Mouse (Mus musculus): ENCODE data around the gene B4galt1.

Gene B4galt1

DNA sequence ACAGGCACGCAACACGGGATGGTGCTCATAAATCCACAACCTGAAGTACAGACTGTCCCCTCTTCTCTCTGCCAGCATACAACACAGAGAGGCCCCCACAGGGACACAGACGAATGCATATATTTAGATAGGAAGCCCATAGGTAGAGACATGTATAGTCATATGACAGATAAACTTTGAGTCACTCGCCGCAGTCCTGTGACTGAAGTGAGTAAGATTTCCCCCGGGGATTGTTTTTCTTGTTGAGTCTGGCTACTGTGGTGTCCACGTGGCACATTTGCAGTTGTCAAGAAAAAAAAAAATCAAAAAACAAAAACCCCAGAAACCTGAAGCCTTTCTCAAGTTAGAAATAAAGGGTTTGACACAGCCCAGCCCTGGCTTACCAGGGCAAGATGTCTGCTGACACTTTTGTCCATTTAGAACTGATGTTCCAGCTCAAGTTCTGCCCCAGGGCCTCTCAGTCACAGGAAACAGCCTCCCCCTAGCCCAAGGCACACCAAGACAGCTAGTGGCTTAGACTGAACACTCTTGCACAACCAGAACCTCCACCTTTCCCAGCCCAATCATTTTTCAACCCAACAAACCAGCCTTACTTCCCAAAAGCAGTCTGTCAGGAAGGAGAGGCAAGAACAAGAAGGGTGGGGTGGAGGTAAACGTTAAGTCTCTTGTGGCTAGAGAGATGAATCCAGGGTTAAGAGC lies 71.9 kb downstream of the B4galt1 start:
- no peak for ATAC-seq (ENCODE audit: low TSS enrichment)

DNA sequence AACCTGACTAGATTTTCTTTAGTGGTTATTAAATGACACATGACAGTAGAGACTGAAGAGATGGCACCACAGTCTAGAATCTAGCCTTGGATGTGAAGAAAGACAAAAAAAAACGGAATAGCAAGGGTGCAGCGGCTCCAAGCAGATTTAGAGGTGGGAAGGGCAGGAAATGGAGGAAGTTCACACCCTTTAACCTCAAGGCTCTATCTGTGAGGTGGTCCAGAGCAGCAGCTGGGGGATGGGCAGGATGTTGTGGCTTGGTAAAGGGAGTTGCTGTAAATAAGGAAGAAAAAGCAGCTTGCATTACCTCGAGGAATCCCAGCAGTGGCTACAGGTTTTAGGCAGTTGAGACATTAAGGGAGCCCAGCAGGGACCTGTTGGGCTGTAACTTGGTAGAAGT lies 72.7 kb downstream of the B4galt1 start:
- ATAC-seq (ENCODE audit: low TSS enrichment): no peak

DNA sequence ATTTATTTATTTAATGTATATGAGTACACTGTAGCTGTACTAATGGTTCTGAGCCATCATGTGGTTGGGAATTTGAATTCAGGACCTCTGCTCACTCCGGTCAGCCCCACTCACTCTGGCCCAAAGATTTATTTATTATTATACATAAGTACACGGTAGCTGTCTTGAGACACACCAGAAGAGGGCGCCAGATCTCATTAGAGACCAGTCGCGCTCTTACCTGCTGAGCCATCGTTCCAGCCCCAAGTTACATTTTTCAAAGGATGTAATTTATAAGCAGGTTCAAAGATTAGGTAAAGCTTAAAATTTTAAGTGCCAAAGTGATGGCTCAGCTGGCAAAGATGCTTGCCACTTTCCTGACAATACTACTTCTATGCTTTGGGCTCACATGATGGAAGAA lies 75.1 kb downstream of the B4galt1 start:
- ATAC-seq (ENCODE audit: low TSS enrichment): no peak

DNA sequence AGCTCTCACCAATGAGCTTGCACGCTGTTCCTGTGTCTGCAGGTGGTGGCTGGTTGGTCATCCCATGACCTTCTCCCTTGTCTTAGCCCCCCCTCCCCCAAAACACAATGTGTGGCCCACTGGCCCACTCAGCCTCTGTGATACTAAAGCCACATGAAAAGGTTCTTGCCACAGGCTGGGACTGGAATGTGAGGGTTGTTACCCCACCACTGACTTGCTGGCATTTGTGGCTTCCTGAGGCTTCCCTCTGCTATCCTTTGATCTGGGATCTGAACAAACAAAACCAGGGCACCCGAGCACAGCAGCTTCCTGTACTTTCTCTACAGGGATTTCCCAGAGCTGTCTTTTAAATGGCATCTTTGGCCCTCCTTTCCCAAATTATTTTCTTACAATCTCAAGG lies 76.7 kb downstream of the B4galt1 start:
- ATAC-seq (ENCODE audit: low TSS enrichment): no peak

DNA sequence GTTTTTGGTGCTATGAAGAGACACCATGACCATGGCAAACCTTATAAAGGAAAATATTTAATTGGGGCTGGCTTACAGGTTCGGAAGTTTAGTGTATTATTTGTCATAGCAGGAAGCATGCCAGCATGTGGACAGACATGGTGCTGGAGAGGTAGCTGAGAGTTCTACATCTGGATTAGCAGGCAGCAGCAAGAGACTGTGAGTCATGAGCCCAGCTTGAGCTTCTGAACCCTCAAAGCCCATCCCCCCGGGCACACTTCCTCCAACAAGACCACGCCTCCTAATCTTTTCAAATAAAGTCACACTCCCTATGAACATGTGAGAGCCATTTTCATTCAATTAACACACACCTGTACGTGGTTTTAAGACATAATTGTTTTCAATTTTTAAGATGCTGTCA lies 77.4 kb downstream of the B4galt1 start:
- ATAC-seq (ENCODE audit: low TSS enrichment): no peak

DNA sequence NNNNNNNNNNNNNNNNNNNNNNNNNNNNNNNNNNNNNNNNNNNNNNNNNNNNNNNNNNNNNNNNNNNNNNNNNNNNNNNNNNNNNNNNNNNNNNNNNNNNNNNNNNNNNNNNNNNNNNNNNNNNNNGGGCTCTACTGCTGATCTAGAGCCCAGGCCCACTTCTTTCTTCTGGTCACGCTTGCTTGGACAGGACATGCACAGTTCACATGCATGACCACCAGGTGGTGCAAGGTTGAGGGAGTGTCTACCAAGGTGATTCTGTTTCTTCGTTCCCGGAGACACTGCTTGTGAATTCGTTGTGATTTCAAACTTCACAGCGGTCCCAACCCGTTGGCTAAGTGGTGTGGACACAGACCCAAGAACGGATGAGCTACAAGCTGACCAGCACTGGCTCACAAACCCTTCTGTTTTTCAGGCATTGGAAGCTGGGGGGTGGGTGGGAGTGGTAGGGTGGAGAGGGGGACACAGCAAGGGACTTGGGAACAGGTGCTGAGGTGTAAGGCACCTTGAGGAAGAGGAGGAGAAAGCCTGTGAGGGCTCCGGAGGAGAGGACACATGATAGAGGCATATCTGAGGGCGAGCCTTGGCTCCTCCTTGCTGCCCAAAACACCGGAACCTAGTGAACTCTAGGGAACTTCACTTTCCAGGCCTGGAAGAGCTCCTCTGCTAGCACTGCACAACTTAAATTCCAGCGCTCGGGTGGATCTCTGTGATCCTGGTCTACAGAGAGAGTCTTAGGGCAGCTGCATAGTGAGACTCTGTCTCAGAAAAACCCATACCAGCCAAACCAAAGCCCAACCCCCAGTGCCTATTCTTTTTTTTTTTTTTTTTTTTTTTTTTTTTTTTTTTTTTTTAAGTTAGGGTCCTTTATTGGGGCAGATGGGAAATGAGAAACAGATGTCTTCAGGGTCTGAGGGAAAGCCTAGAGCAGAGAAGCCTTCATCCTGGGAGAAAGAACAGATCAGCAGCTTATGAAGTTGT lies 79.2 kb downstream of the B4galt1 start:
- peak; percentile 58 for ATAC-seq (ENCODE audit: low TSS enrichment)

DNA sequence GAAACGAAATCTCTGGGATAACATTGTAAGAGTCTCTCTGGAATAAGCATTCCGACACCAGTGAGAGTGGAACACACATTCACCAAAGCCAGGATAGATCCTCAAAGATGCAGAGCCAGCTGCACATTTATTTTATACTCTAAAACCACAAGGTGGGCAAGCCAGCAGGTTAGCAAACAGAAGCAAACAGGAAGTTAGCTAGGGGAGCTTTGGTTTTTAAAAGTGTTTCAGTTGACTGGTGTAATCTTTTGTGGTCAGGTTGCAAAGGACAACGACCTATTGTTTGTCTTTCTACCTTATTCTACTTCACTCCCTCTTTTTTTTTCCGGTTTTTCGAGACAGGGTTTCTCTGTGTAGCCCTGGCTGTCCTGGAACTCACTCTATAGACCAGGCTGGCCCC lies 93.9 kb downstream of the B4galt1 start:
- ATAC-seq (ENCODE audit: low TSS enrichment): no peak

DNA sequence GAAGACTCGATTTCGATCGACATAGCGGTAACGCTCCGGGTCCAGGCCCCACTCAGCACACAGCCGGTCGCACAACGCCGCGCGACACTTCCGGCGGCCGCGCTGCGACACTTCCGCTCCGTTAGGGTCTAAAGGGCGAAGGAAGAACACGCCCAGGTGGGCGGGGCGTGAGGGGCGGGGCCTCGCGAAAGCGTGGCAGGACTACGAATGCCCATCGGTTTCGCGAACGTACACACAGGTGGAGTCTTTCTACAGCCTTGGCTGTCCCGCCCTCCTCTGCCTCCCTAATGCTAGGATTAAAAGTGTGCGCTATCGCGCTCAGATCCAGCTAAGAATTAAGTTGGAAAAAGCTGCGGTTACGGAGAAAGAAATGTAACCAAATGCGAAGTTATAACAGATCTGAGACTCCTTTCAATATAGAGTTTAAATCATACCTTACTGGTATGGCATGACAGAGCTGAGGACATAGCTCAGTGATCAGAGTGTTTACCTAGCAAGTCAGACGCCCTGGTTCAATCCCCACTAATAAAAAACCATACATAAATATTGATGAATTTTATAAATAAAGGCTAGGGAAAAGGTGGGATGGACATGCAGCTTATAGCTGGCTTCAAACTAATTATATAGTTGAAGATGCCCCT lies 95.9 kb downstream of the B4galt1 start, which contains the start of gene Smu1:
Smu1 (minus strand) TSS at position 144 of the 641 bp plus-strand sequence.
- peak; percentile 98 for ATAC-seq (ENCODE audit: low TSS enrichment)

DNA sequence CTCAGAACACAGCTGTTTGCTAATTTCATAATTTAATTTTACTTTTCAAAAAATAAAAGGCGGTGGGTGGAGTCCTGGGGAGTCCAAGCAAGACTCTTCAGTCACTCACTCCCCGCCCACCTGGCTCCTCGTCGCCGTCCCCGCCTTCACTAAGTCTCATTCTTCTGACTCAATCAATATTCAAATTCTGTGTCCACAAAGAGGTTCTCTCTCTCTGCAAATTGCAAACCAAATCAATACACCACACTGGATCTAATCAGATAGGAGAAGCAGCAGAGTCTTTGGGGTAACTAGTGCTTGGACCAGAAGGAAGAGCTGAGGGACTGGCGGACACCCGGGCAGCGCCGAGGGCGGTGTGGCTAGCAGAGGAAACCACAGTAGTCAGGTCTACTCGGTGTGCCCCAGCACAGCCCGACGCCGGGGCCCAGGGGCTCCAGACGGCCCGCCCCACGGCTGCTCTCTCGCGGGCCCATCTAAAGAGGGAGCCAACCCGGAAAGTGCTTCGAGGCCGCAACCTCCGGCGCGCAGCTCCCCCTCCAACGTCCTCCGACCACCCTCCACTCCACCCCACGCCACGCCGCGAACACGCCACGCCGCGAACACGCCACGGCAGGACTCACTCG lies 96.5 kb downstream of the B4galt1 start:
- ATAC-seq (ENCODE audit: low TSS enrichment): peak; percentile 69
